Mouse (Mus musculus) layer of hippocampus, adult 9-10 months (tissue): Measurements from ENCODE around the gene Arhgap10.

ENCODE experiments used
- DNase-seq: peaks from one replicate; pipeline ENCODE4 v3.0.0; 2022; ENCODE audit warnings: low spot score

Gene Arhgap10

DNA sequence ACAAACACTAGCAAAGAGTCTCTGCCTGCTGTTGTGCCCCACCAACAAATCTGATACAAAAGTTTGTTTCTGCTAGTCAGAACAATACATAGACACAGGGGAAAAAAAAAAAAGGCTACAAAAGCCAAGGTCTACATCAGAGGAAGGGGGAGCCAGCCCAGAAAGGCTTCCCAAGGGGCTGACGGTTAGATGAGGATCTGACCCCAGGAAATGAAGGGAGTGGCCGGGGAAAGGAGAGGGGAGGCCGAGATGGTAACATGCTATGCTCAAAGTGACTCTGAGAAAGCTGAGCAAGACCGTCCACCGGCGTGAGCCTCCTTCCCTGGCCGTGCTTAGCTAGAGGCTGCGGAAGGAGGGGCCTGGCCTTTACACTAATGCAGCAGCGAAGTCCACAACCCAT is 76.8 kb downstream of the Arhgap10 start:
- DNase-seq = no peak

GRCm38 (mm10) chr8:77440324-77440880 is 77.4 kb downstream of the Arhgap10 start:
- DNase-seq = no peak

DNA sequence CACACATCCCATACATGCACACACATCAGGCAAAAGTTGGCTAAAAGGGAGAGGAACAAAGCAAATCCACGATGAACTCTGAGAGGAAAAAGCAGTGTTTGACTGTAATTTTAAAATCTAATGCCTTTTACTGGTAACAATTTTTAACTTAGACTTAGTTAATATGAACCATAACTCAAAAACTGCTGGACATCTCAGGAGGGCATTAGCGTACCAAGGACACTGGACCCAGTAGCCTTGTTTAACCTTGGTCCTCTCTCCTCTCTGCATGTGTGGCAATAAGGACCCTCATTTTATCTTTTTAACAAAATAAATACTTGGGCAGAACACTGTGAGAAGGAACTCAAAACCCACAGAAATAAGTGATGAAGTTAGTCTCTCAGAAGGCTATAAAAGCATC is 78.1 kb downstream of the Arhgap10 start:
- no peak for DNase-seq

DNA sequence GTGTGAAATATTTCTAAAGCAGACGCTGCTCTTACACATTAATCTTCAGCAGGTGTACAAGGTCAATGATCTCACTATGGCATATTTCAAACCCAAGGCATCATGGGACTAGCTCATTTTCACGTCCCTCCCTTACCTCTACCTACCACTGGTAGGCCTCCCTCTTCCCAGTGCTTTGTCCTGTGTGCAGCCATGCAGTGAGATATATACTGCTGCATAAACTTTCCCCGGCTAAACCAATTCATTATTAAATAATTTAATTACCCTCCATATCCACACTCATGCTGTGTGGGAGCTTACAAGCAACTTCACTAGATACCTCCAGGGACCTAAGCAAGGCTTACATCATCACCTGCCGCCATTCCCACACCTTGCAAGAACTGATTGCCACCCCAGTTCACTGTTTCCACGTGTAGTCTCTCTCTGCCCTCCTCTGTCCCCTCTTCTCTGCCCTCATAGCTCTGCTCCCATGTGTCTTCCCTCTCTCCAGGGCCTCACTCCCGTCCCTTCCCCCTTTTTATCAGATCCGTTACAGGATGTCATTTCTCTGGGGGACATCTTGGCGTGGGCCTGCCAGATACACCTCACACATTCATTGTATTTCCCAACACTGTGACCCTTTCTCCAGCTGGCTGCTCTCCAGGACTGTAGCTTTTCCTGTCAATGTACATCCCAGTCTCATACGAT is 79.8 kb downstream of the Arhgap10 start:
- no peak for DNase-seq

DNA sequence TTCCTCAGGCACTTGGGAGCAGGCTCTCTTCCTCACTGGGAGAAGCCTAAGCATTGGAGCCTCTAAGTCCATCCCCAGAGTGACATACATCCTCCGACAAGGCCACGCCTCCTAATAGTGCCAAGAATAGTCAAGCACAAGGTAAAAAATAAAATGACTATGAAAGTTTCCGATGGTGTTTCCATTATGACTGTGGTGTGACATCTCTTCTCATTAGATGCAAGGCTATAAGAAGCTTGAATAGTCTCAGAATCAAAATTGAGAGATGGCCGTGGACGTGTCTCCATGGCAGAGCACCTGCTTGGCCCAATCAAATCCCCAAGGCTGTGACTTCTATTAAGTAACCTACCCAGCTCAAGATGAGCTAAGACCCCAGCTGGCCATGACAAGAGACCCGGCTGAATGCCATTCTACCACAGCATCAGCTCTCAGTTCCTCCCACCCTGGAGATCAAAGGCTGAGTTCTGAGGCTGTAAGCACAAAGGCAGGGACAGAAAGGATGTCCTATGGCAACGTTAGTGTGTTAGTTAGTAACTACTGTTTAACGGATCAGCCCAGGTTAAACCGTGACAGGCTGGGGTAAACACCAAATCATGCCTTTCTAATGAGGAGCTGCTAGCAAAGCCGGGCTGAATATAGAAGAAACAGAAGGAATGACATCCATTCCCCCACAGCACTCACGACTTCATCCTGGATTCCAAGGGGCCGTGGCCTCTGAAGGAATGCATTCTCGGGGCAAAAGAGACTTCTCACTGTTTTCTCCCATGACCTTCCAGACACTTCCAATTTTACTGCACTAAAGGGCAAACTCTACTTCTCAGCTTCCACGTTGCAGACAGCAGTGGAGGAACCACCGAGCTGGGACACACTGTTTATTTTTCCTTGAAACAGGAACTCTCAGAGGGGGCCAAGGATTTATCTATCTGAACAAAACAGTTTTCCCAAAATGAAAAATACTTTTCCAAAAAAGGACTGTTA is 81.5 kb downstream of the Arhgap10 start:
- no peak for DNase-seq

DNA sequence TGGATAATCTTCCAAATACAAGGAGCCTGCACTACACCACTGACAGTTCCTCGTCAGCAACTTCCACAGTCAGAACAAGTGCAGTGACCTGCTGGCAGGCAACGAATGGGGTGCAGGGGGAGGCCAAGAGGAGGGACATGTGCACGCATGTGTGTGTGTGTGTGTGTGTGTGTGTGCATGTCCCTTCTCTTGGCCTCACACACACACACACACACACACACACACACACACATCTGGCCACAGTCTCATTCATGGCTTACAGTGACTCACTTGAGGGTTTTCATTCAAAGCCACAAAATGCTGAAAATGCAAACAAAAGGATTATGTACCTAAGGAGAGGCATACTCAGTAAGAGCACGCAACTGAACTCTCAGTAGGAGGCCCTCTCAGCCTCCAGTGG is 84.5 kb downstream of the Arhgap10 start:
- no peak for DNase-seq

DNA sequence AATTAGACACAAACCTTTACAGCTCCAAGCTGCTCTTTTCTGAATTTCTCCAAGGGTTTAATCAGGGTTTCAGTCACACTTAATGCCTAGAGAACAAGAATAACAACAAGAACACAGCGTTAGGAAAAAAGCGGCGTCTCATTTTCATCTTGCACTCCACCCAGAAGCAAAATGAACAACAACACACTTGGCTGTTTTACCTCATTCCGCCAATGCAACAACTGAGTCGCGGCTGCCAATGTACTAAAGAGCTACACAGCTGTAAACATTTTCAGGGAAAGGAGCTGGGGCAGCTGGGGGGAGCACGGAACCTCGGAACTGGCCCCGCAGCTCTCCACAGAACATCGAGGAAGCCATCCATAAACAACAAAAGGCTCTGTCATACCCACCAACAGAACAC is 85.0 kb downstream of the Arhgap10 start:
- no peak for DNase-seq

DNA sequence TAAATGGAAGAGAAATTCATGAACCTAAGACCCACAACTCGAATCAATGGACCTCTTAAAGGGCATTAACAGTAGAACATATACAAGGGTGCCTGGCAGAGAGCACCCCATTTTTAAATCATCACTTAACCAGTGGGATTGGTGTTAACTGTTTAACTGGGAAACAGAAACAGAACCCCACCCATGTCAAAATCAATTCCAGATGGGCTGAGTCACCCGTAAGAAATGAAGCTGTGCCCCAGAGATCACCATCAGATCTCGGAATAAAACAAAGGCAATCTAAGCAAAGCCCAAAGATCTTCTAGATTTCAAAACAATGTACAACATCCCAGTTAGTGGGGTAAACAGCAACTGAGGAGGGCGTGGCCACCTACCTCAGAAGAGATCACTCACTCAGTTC is 89.3 kb downstream of the Arhgap10 start:
- no peak for DNase-seq

GRCm38 (mm10) chr8:77428015-77428414 is 89.7 kb downstream of the Arhgap10 start:
- no peak for DNase-seq

DNA sequence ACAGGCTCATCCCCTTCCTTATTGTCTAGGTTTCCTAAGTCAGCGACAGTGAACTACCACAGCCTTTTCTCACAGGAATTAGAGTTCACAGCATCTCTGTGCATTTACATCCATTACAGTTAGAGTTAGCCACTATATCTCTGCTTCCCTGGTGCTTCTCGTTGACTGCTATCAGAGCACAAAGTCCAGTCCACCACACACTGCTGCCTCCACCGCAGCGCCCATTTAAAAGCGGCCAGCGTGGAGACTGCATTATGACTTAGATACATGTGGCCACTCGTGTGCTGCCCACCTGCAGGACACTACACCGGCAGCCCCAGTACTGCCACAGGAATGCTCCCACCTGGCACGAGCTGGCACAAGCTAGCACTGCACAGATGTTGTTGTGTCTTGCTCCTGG is 90.3 kb downstream of the Arhgap10 start:
- DNase-seq = no peak

- no peak for DNase-seq
These were observed 93.9 kb downstream of the Arhgap10 start for GRCm38 (mm10) chr8:77423850-77424249.

DNA sequence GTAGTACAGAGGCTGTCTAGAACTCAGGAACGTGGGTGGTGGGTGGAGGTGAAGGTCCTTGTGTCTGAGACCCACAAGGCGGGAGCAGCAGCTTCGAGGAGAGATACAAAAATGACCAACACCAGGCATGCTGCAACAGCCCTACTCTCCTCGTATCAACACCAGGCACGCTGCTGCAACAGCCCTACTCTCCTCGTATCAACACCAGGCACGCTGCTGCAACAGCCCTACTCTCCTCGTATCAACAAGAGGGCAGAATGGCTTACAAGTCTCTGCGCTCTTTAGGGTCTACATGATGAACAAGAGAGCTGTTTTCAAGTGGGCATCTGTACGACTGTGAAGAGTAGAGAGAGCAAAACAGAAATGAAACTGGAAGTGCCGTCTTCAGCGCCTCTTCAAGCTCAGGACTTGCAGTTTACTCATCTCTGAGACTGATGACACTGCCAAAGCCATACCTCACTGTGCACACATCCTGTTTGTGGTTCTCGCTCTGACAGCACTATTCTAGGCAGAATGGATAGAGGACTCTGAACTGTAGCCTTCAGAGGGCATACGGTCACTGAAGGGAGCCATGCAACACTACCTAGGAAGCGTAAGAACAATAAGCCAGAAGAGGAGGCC is 95.0 kb downstream of the Arhgap10 start:
- no peak for DNase-seq

GRCm38 (mm10) chr8:77421596-77421995 is 96.2 kb downstream of the Arhgap10 start:
- no peak for DNase-seq

- DNase-seq = peak; percentile 63
These were observed 98.0 kb downstream of the Arhgap10 start for GRCm38 (mm10) chr8:77419731-77420130.

- no peak for DNase-seq
These were observed 101.0 kb downstream of the Arhgap10 start for GRCm38 (mm10) chr8:77416738-77417137.

DNA sequence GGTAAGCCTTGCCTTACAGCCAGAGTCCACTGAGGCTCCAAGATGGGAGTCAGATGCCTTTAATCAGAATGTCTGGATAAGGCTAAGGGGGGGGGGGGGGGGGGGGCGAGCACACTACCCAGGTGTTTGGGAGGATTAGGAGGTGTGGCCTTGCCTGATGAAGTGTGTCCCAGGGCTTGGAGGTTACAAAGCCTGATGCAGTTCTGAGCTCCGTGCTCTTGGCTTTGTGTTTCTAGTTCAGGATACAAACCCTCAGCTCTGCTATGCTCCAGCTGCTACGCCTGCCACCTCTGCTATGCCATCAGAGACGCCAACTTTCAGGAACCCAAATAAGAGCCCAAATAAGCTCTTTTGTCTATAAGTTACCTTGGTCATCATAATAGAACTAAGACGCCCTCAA is 101.7 kb downstream of the Arhgap10 start:
- DNase-seq = no peak

- DNase-seq = no peak
These were observed 106.5 kb downstream of the Arhgap10 start for GRCm38 (mm10) chr8:77411262-77411661.

DNA sequence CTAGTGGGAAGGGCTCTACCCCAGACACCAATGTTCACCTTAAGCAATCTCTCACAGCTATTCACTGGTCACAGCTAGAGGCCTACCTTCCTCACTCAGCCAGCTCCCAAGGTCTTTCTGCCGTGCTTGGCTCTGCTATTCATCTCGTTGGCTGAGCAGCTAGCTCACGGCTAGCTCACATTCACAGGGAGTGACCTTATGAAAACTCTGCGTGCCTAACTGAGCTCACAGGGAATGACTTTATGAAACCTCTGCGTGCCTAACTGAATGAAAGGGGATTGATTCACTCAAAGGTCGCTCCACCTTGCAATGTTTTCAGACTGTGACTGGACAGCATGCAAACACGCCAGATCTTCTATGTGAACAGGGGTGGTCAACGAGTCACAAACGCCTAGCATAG is 107.4 kb downstream of the Arhgap10 start:
- DNase-seq = no peak

DNA sequence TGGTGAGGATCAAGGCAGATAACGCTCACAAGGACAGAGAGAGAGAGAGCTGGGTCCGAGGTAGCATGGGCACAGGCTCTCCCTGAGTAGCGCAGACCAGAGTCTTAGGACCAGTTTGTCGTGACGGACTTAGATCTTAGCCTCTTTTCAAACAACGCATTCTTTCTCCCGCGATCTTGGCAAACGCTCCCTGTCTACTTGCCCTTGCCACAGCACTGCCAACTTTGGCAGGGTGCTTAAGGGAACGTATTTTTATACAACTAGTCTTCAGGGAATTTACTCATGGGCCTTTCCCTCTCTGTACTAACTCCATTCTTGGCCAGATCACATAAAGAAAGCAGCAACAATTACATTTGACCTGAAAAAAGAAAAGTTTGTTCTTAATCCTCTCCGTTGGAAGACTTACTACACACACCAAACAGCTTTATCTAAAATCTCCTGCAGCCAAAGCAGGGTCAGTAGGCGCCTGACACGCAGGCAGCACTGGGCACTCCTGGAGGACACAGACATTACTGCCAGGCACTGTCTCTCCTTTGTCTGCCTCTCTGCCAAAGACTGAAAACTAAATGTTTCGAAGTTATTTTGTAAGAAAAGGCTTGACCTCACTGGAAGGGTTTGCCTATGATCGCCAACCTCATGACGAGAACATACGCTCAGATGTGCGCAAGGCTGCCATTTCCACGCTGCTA is 109.1 kb downstream of the Arhgap10 start:
- no peak for DNase-seq

DNA sequence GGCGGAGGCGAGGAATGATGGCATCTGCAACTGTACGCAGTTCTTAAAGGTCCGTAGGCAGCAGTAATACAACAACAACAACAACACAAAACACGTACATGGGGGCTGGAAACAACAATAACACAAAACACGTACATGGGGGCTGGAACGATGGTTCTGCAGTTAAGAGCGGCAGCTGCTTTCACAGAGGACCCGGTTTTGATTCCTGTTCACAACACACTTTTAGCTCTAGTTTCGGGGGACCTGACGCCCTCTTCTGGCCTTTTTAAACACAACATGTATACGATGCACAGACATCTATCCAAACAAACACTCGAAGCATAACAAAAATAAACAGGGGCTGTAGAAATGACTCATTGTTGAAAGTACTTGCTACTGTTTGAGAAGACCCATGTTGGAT is 110.9 kb downstream of the Arhgap10 start:
- no peak for DNase-seq

- no peak for DNase-seq
These were observed 111.3 kb downstream of the Arhgap10 start for GRCm38 (mm10) chr8:77406444-77406843.

DNA sequence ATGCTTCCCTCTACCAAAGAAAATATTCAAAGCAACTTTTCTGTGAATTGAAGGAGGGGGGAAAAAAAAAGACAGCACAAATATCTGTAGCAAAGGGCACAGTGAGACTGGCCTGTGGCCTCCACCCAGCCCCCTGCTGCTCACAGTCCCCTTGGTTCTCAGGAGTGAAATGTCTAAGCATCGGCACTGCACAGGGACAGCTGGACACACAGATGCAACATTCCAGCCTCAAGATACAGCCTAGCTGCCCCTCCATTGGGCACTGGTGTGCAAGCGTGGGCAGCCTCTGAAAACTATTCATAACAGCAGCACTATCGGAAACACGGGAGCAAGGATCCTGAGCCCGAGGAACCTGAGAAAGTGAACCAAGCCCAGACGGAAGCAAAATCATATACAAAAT is 113.7 kb downstream of the Arhgap10 start:
- DNase-seq = no peak
